Mouse (Mus musculus) C2C12 (cell line): Measurements from ENCODE around the gene Psenen.

ENCODE experiments used
- CEBPB ChIP-seq: IDR thresholded peaks from one replicate; pipeline ENCODE4 v1.6.1; 2011; ENCODE audit warnings: low read depth, mild to moderate bottlenecking, control low read depth, moderate library complexity
- CTCF ChIP-seq: IDR thresholded peaks from one replicate; pipeline ENCODE4 v1.5.1; 2011; ENCODE audit not compliant: control insufficient read depth, insufficient read depth, insufficient read length
- MAX ChIP-seq: IDR thresholded peaks from one replicate; pipeline ENCODE4 v1.6.1; 2011; ENCODE audit warnings: mild to moderate bottlenecking, control low read depth
- MYOG ChIP-seq: IDR thresholded peaks from one replicate; pipeline ENCODE4 v1.6.1; 2011; ENCODE audit not compliant: control insufficient read depth, insufficient read length; ENCODE audit errors: extremely low read depth

DNA sequence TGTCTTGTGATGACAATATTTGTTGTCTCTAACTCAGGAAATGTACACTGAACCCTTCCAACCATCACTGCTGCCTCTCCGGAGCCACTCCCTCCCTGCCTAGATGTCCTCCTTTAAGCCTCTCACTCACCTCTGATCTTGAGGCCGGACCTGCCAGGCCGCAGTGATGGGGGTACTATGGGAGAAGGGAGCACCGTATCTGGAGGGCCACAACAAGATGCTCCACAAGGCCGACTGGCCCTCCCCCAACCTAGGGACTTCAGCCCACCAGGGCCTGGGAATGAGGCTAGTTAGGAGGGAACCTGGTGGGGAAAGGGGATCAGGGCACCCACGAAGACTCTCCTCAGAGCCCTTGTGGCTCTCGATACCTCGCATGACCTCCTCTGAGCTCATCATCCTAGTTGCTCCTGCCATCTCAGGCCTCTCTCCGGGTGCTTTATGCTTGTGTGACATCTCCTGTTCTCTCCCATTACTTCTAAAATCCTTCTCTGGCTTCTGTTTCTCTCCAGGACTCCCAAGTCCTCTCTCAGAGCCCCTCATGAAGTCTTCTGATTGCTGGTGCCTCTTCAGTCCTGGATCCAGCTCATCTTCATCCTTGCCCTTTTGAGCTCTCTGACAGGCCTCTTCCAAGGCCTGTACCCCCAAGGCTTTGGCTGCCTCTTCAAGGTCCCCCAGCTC, 27.6 kb upstream of the Psenen start:
- no peak for TF ChIP-seq CTCF
- no peak for TF ChIP-seq MAX
- TF ChIP-seq MYOG = no peak
- TF ChIP-seq CEBPB = no peak
